Mouse (Mus musculus) intestine, embryonic 14.5 days (tissue): ENCODE measurements at regions not wholly inside any gene's neighbourhood (a gene's known extent, or its start where the extent isn't known, plus 50 kb on each side); places are given as distances from the start of the nearest gene placed in this dataset.

Experiments used
- ATAC-seq: fragments of 200-750 bp; cut with Nextera tagmentation; replicated peaks from 2 replicates; pipeline ENCODE4 v1.8.0; 2017; ENCODE audit warnings: low read depth, moderate number of reproducible peaks, moderate TSS enrichment, moderate library complexity; ENCODE audit not compliant: low FRiP score, low TSS enrichment
- DNase-seq: peaks from one replicate; pipeline ENCODE4 v3.0.0-alpha.2; 2018; ENCODE audit warnings: low spot score
- H3K27ac ChIP-seq: fragments of 300-500 bp; sonication (generic); 2 replicates; pipeline ENCODE4 v1.5.1; 2014; ENCODE audit warnings: low read depth, mild to moderate bottlenecking, control low read depth
- H3K27me3 ChIP-seq: fragments of 300-500 bp; sonication (generic); replicated peaks from 2 replicates; pipeline ENCODE4 v1.6.1; 2014; ENCODE audit warnings: low read length, control low read depth; ENCODE audit not compliant: control insufficient read depth, insufficient read depth
- H3K36me3 ChIP-seq: fragments of 300-500 bp; sonication (generic); 2 replicates; pipeline ENCODE4 v1.6.1; 2014; ENCODE audit warnings: low read length, control low read depth; ENCODE audit not compliant: control insufficient read depth, insufficient read depth
- H3K4me1 ChIP-seq: fragments of 300-500 bp; sonication (generic); replicated peaks from 2 replicates; pipeline ENCODE4 v1.6.1; 2014; ENCODE audit warnings: low read length, control low read depth, mixed read lengths; ENCODE audit not compliant: control insufficient read depth, insufficient read depth
- H3K4me2 ChIP-seq: fragments of 300-500 bp; sonication (generic); 2 replicates; pipeline ENCODE4 v1.6.1; 2014; ENCODE audit warnings: low read length
- H3K4me3 ChIP-seq: fragments of 300-500 bp; sonication (generic); 2 replicates; pipeline ENCODE4 v1.5.1; 2014; ENCODE audit warnings: low read depth, low read length, control low read depth, mixed read lengths
- H3K9ac ChIP-seq: fragments of 300-500 bp; sonication (generic); 2 replicates; pipeline ENCODE4 v1.6.1; 2014; ENCODE audit warnings: mild to moderate bottlenecking, low read length
- H3K9me3 ChIP-seq: fragments of 300-500 bp; sonication (generic); 2 replicates; pipeline ENCODE4 v1.6.1; 2016; ENCODE audit warnings: low read length, control low read depth; ENCODE audit not compliant: control insufficient read depth
- WGBS: fragments of 180-500 bp; shearing (Covaris S2); extraction: QIAGEN DNeasy Blood & Tissue Kit; methylation state at CpG from one replicate; pipeline ENCODE4 v1.1.7; 2014; 5-methylcytosine and 5-hydroxymethylcytosine counted together

GRCm38 (mm10) chr13:97523523-97524412 is 236.7 kb downstream of the Gm10260 start:
- ATAC-seq = no peak
- 37% methylated on average over 19 of the region's 19 CpGs for WGBS
- no peaks in the 10 kb centered on the region for H3K36me3 ChIP-seq
- peaks cover 14% of the 10 kb centered on the region; the same call in 1 of the 2 replicates for H3K4me1 ChIP-seq
- H3K4me3 ChIP-seq = no peak overlapping the region
- no peak for DNase-seq
- peak overlapping the region; percentile 57; the same call in 1 of the 2 replicates for H3K27ac ChIP-seq
- no peak overlapping the region for H3K9ac ChIP-seq
- H3K4me2 ChIP-seq = no peak overlapping the region
- no peaks in the 10 kb centered on the region for H3K27me3 ChIP-seq
- H3K9me3 ChIP-seq = no peaks in the 10 kb centered on the region

- H3K27me3 ChIP-seq = no peaks in the 10 kb centered on the region
- H3K36me3 ChIP-seq = no peaks in the 10 kb centered on the region
- H3K4me1 ChIP-seq = peaks cover 14% of the 10 kb centered on the region; the same call in 1 of the 2 replicates
- no peak overlapping the region for H3K9ac ChIP-seq
- no peaks in the 10 kb centered on the region for H3K9me3 ChIP-seq
- no peak overlapping the region for H3K27ac ChIP-seq
- ATAC-seq (no peak), DNase-seq (no peak)
- no peak overlapping the region for H3K4me3 ChIP-seq
- 66% methylated on average over 13 of the region's 13 CpGs for WGBS
- no peak overlapping the region for H3K4me2 ChIP-seq
Observed at GRCm38 (mm10) chr13:97520988-97521547, 239.4 kb downstream of the Gm10260 start.

- ATAC-seq = no peak
- no peaks in the 10 kb centered on the region for H3K36me3 ChIP-seq
- no peaks in the 10 kb centered on the region for H3K9me3 ChIP-seq
- H3K27ac ChIP-seq = no peak overlapping the region
- no peaks in the 10 kb centered on the region for H3K27me3 ChIP-seq
- WGBS = 90% methylated on average over 4 of the region's 4 CpGs
- H3K4me2 ChIP-seq = no peak overlapping the region
- no peaks in the 10 kb centered on the region; the same call in 1 of the 2 replicates for H3K4me1 ChIP-seq
- H3K4me3 ChIP-seq = no peak overlapping the region
- DNase-seq = no peak
- no peak overlapping the region for H3K9ac ChIP-seq
Observed at GRCm38 (mm10) chr13:97516731-97517130, 243.7 kb downstream of the Gm10260 start.

GRCm38 (mm10) chr13:97514421-97515066 is 245.9 kb downstream of the Gm10260 start:
- Histone ChIP-seq H3K4me3 (no peak overlapping the region), H3K27ac (0 out of 2 replicates have a peak overlapping the region, but pooled peaks have one; percentile 8), H3K9ac (no peak overlapping the region), H3K4me2 (no peak overlapping the region), H3K4me1 (peaks cover 8% of the 10 kb centered on the region; the same call in 1 of the 2 replicates), H3K36me3 (no peaks in the 10 kb centered on the region), H3K27me3 (no peaks in the 10 kb centered on the region), H3K9me3 (no peaks in the 10 kb centered on the region)
- DNase-seq (no peak), ATAC-seq (no peak)
- 45% methylated on average over 21 of the region's 21 CpGs for WGBS

- Histone ChIP-seq H3K9me3 (no peaks in the 10 kb centered on the region), H3K27me3 (no peaks in the 10 kb centered on the region), H3K4me2 (no peak overlapping the region), H3K27ac (no peak overlapping the region), H3K4me3 (no peak overlapping the region), H3K9ac (no peak overlapping the region), H3K36me3 (no peaks in the 10 kb centered on the region), H3K4me1 (peaks cover 8% of the 10 kb centered on the region; the same call in 1 of the 2 replicates)
- ATAC-seq = no peak
- DNase-seq = no peak
- WGBS = 43% methylated on average over 4 of the region's 4 CpGs
Observed at GRCm38 (mm10) chr13:97512521-97512920, 247.9 kb downstream of the Gm10260 start.

- Histone ChIP-seq H3K36me3 (no peaks in the 10 kb centered on the region), H3K4me2 (no peak overlapping the region), H3K9ac (no peak overlapping the region), H3K27me3 (no peaks in the 10 kb centered on the region), H3K4me1 (peaks cover 8% of the 10 kb centered on the region; the same call in 1 of the 2 replicates), H3K9me3 (no peaks in the 10 kb centered on the region), H3K27ac (no peak overlapping the region), H3K4me3 (no peak overlapping the region)
- 52% methylated on average over 10 of the region's 10 CpGs for WGBS
- ATAC-seq = no peak
- no peak for DNase-seq
Observed at GRCm38 (mm10) chr13:97510431-97511261, 249.8 kb downstream of the Gm10260 start.

GRCm38 (mm10) chr13:97504949-97505348 is 255.5 kb downstream of the Gm10260 start:
- Histone ChIP-seq H3K27ac (no peak overlapping the region), H3K9ac (no peak overlapping the region), H3K27me3 (no peaks in the 10 kb centered on the region), H3K9me3 (no peaks in the 10 kb centered on the region), H3K36me3 (no peaks in the 10 kb centered on the region), H3K4me1 (no peaks in the 10 kb centered on the region), H3K4me2 (no peak overlapping the region), H3K4me3 (no peak overlapping the region)
- ATAC-seq (no peak), DNase-seq (no peak)
- WGBS = 72% methylated on average over 5 of the region's 5 CpGs
